Mouse (Mus musculus) megakaryocyte, embryonic 14.5 days (primary cell): Measurements from ENCODE around the gene Pgm5.

ENCODE experiments used
- FLI1 ChIP-seq: IDR thresholded peaks from 2 replicates; pipeline ENCODE4 v1.6.1; 2012; ENCODE audit warnings: low read length, inconsistent platforms, mixed read lengths
- GATA1 ChIP-seq: IDR thresholded peaks from 3 replicates; pipeline ENCODE4 v1.6.1; 2012; ENCODE audit warnings: mixed read lengths, low read length, inconsistent platforms, borderline replicate concordance

DNA sequence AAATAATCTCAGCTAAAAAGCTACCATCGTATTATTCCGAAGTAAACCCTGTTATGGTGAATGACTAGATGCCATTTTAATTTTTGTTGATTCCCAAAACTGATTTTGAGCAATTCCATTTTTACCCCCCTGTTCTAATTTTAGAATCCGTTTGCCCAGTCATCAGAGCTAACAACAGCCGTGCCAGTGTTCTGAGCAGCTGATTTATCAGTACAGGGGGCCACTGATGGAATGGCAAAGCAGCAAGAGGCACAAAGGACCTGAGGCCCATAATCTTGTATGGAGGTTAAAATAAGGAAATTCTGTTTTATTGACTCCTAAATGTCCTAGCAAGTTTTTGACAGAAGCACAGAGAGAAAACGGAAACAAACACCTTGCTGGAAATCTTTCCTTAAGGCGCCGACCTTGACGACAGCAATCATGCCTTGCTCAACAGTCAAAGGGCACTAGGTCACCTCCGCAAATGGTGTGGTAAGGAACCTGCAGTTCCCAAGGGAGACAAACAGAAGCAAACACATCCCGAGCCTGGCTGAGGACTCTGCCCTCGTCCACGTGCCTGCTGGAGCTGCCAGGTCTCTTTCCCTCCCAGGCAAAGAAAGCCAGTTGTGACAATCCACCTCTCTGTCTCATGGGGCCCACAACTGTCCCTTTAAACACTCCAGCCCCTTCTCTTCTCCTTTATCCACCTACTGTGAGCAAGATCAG is 178.5 kb downstream of the Pgm5 start:
- TF ChIP-seq FLI1, result no peak
- no peak for TF ChIP-seq GATA1
